Comparison of ENCODE assay signal across 8 mouse cellular contexts in the genomic region with DNA sequence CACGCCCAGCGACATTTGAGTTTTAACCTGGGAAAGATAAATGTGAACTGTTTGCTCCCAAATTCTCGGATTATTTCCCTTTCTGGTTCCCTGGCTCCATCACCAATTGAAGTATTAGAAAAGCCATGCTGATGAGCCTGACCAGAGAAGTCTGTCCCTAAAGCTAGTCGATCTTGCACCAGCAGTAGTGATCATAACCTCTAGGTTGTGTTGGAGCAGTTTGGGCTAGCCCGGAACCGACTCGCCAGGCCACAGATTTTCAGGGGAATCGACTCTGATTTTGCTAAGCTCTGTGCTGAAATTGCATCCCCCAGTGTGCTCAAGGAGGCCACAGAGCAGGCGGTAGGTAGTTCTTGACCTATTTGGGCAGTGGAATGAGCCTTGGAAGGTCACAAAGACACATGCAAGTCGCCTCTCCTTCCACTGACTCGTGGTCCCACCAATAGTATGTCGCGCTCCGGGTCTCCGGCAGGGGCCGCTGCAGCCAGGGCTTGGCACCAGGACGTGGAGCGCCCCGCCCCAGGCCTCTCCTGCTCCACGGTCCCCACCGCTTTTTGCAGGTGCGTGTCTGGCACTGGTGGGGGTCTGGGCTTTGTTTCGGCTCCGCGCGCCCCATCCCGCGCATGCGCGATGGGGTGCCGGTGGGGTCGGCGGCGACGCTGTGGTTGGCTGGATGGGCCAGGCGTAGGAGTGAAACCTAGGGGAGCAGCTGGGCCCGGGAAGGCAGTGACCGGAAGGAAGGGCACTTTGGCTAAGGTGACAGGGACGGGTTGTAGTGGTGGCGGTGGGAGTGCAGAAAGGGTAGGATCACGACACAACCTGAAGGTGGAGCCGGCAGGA. TPM values are rescaled to one million over a fixed set of nuclear protein-coding genes. Genes with fewer than 3 reads are reported as not detected.
A peak's percentile ranks its signal among the peaks of the same experiment; 100 is the strongest.
DNase-seq lines count a peak whose midpoint lies in the region; TF ChIP-seq lines count a peak whose summit lies in the region.

A gene (plus strand): TSS at position 512 of the 840 bp plus-strand sequence.

- TF ChIP-seq CTCF in gastrocnemius, adult 2 months (IDR thresholded peaks at IDR 0.05): peak; percentile 96

- DNase-seq in WW6 (ENCODE audit: low read depth, low spot score): peak; percentile 88
- DNase-seq in cerebellum, postnatal 4 days (ENCODE audit: low spot score in 2 of 2): peak; percentile 90 to 94
- peak; percentile 92 for DNase-seq in gastrocnemius, adult 2 months
- DNase-seq in hindlimb bud, embryonic 11.5 days (ENCODE audit: extremely low spot score, low read depth, low spot score): peak; percentile 69
- peak; percentile 73 to 79 for DNase-seq in left cerebral cortex, adult 8-10 months (ENCODE audit: low spot score in 2 of 2)
- peak; percentile 89 for DNase-seq in right cerebral cortex, postnatal 10 days (ENCODE audit: low spot score in 2 of 2)
- peak; percentile 86 for DNase-seq in urinary bladder, postnatal 25 days (ENCODE audit: low spot score)

- peaks cover 51% of the 10 kb centered on the region for H3K36me3 ChIP-seq in megakaryocyte, embryonic 14.5 days (replicated peaks; ENCODE audit: low read length)

- H3K4me1 ChIP-seq in megakaryocyte, embryonic 14.5 days: peaks cover 59% of the 10 kb centered on the region

- no peaks in the 10 kb centered on the region for H3K27me3 ChIP-seq in megakaryocyte, embryonic 14.5 days (replicated peaks)

- intact Hi-C loops in gastrocnemius, adult 2 months (cut with DNase I): no loop called here

- peak within 1 kb of the TSS; percentile 94 for H3K4me3 ChIP-seq in gastrocnemius, adult 2 months
- peak within 1 kb of the TSS; percentile 99 for H3K4me3 ChIP-seq in megakaryocyte, embryonic 14.5 days (replicated peaks)

- peak within 1 kb of the TSS; percentile 85 for H3K27ac ChIP-seq in gastrocnemius, adult 2 months

- H3K9me3 ChIP-seq in megakaryocyte, embryonic 14.5 days: peaks cover 3% of the 10 kb centered on the region; the same call in 1 of the 2 replicates

RNA-seq across cellular contexts. Expression of the gene that starts here (rescaled TPM):
- 10 to 100 TPM; 12.1 to 19.8 TPM for total RNA-seq in gastrocnemius, adult 2 months (2021)
- 10 to 100 TPM; 20.4 to 24.4 (median 21.4) TPM for total RNA-seq in left cerebral cortex, adult 8-10 months (2022)
- 9.0 and 15.9 TPM in 2 replicates for polyA plus RNA-seq in megakaryocyte, embryonic 14.5 days (2012; ENCODE audit: insufficient read depth, low replicate concordance)

Comparison
In these comparisons a context has a peak if more than half of its experiments do, and no peak if none do; other contexts are left out.
1. Peak in every context shown above with its lines: DNase-seq, H3K4me3 ChIP-seq and H3K27ac ChIP-seq.